Mouse (Mus musculus): ENCODE data around the gene Prss3.
"Not testable (repeated sequence)": the region's sequence is repeated elsewhere in the genome, so short reads cannot be mapped to it uniquely, and the experiment has no call there.

The Prss3 gene

DNA sequence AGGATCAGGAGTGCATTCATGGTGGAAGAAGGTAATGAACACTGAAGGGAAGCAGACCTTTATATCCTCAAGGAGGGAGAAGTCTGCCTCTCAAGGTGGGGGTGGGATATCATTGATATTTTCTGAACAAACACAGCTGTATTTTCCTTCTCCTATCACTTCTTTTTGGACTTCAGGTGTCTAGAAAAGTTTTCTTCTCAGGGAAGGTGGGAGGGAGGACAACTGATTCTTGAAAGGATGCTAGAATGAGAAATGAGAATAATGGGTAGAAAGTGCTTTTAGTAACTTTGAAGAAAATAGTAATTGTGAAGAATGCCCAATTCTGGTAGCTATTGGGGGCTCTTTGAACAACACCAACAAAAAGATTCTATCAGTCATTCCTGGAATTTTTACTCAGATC, at the start of gene Prss3:
Gene Prss3 (minus strand): TSS at position 101 of the 400 bp plus-strand sequence.
- not testable (repeated sequence) for DNase-seq

DNA sequence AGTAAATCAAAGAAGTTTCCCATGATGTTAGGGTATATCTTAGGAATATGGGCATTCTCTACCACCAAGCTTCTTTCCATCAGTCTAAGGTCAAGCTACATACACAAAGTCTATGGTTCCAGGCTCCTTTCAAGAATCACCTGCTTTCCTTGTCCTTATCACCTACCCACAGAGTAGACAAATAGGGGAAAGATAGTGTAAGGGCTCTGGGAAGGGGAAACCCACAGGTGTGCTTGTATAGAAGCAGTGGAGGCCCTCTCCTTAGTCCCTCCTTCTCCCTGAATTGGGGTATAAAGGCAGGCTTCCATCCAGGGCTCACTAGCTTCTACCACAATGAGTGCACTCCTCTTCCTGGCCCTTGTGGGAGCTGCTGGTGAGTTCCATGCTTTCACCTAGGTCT, 14.6 kb upstream of the Prss3 start, which contains the start of gene Gm5771:
Gene Gm5771 (plus strand): TSS at position 301 of the 400 bp plus-strand sequence.
- not testable (repeated sequence) for DNase-seq

DNA sequence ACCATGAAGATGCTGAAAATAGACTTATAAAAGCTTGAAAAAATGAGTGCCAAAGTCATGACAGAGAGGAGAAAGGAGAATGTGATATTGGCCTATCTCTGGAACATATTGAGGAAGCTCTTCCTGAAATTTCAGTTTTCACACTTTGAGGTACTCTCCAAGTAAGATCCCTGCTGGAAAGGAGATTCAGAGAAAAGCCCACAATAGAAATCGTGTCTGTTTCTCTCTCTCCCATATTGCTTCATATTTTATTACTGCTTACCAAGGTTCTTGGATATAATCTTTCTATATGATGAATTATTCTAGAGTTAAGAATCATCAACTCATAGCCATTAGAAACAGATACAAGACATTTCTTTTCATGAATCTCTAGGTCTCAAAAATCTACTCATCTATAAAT, 14.2 kb upstream of the Prss3 start:
- DNase-seq = not testable (repeated sequence)

DNA sequence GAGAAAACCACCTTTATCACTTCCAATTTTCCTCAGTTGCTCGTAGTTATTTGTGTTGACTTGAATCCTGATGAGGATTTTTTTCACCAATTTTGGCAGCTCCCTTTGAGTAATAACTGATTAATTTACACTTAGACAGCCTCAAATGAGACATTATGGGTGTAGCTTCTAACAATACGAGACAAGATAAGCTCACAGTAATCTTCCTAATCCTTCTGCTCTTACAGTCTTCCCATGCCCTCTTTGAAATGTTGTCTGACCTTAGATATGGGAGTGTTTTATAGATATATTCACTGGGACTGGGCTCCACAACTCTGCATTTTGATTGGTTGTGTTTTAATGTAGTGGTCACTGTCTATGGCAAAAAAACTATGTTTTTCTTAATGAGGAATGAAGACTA, 9.3 kb upstream of the Prss3 start:
- no peak for DNase-seq

DNA sequence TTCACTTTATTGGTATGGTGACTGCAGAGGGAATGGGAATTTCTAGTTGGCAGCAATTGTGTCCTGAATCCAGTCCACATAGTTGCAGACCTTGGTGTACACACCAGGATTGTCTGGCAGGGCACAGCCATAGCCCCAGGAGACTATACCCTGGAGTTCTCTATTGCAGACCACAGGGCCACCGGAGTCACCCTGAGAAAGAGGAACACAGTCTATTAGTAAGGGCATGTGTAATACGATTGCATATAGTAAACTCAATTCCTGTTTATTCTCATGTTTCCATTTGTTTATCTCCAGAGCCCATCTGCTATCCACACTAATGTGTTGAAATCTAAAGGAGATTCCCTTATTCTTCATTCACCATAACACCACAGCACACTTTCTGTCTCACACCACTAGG, 3.7 kb downstream of the Prss3 start:
- DNase-seq = not testable (repeated sequence)

DNA sequence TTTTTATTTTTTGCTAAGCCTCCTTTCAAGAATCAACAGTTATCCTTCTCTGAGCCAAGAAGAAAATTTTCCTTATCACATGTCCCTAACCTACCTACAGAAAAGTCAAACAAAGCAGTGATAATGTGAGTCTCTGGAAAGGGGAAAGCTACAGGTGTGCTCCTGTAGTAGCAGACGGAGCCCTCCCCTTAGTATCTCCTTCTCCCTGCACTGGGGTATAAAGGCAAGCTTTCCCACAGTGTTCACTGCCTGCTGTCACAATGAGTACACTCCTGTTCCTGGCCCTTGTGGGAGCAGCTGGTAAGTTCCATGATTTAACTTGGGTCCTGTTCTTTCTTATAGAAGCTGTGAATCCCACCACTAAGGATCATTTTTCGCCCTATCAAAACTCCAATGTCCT, 23.5 kb downstream of the Prss3 start, which contains the start of gene Try10:
Gene Try10 (plus strand): TSS at position 174 of the 400 bp plus-strand sequence.
- DNase-seq = no peak
